Mouse (Mus musculus): ENCODE measurements around the gene Adamts6.

DNA sequence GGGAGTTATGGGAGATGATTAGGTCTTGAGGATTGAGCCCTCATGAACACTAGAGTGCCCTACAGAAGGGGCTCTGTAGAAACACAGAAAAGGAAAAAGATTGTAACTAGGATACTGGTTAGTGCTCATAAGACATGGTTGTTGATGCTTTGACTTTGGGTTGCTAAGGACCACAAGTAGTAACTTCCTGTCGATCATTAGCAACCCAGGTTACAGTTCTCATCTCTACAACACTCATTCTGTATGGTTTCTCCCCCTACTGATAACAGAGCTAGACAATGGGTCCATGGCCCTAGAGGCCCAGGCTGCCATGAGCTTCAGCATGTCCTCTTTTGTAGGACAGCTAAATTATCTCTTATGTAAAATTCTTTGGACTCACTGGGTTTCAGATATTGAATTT, 227.4 kb downstream of the Adamts6 start:
- TF ChIP-seq CTCF (IDR thresholded peaks at IDR 0.05; ENCODE audit: low read depth) (no peak), EP300 (IDR thresholded peaks at IDR 0.05; ENCODE audit: low read depth) (no peak)
